Mouse (Mus musculus) 3T3-L1 (cell line): Measurements from ENCODE around the gene Slc17a1.
A peak's percentile ranks its signal among the peaks of the same experiment; 100 is the strongest.

Experiments
- DNase-seq: peaks from one replicate; pipeline ENCODE4 v3.0.0-alpha.2; 2015; ENCODE audit warnings: low read depth, low spot score

The Slc17a1 gene

GRCm38 (mm10) chr13:23889011-23889605, 21.6 kb downstream of the Slc17a1 start:
- no peak for DNase-seq

DNA sequence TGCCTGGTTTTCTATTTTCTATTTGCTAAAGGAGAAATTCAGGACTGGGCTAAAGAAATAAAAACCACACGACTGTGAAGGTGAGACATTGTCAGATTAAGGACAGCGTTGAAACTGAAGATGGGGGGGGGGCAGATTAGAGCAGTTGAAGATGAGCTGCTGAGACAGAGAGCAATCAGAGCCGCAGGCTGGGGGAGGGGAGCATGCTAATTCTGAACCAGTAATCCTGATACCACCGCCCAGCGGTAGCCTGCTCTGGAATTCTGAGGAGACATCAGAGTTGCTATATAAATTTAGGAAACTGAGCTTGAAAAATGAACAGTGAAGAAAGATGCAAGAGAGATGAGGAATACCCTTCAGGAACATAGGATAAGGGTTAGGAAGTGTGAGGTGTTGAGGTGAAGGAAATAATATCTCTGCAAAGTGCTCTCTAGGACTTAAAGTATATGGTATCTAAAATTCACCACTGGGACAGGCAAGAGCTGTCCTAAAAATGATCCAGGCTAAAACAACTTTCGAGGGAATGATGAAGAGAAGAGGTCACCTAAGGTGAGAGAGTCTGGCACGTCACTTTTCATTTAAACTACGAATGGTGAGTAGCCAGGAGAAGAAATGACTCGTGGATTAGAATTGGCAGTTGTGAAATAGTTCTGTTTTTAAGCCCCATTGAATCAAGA, 25.2 kb downstream of the Slc17a1 start:
- no peak for DNase-seq

GRCm38 (mm10) chr13:23893269-23893593, 25.7 kb downstream of the Slc17a1 start:
- DNase-seq, result no peak

- no peak for DNase-seq
These were observed 30.7 kb downstream of the Slc17a1 start for GRCm38 (mm10) chr13:23898242-23898641.

- DNase-seq, result no peak
These were observed 39.4 kb downstream of the Slc17a1 start for GRCm38 (mm10) chr13:23906906-23907305.

DNA sequence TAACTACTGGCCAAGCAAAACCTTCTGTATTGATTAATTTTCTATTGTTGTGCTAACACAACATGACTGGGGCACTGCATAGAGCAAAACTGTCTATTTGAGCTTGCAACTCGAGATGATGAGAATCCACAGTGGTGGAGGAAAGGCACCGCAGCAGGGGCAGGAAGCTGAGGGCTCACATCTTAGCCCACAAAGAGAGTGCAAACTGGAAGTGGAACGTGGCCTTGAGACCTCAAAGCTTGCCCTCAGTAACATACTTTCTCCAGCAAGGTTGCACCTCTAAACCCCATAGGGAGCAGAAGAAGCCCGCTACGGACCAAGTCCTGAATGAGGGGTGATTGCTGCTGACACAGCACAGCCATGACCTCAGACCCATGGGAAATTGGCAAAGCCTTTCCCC, 42.6 kb downstream of the Slc17a1 start:
- no peak for DNase-seq

DNA sequence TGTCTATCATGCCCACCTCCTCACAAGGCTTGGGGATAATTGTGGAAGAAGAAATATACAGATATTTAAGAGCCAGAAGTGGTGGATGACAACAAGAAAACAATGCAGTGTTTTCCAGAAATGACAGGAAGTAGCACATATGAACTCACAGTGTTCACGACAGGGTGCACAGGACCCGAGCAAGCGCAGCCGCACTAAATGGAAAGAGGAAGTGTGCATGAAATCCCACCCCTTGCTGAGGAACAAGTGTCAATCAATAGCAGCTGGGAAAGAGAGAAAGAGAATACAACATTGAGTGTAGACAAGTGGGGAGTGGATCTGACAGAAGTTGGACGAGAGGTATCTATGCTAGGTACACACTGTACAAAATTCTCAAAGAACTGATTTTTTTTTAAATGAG, 43.8 kb downstream of the Slc17a1 start:
- no peak for DNase-seq

DNA sequence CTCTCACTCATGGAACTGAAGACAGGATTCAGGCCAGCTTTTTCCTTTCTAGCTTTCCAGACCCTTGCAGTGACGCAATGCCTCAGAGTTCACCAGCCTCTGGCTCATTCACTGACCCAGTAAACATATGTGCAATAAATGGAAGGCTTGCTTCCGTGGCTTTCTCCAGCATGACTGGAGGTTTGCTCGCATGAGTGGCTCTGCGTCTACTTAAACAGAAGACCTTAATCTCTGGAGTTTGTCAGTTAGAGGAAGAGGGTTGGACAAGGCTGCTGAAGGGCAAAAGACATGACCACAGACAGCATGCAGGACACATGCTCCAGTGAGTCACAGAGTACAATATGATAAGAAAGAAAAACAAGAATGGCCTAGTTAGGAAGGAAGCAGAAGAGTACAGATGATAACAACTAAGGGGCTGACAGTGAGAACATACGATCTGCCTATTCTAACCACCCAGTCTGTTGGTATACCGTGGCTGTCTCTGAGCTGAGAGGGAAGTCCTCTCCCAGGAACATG, 46.3 kb downstream of the Slc17a1 start:
- DNase-seq, result no peak

DNA sequence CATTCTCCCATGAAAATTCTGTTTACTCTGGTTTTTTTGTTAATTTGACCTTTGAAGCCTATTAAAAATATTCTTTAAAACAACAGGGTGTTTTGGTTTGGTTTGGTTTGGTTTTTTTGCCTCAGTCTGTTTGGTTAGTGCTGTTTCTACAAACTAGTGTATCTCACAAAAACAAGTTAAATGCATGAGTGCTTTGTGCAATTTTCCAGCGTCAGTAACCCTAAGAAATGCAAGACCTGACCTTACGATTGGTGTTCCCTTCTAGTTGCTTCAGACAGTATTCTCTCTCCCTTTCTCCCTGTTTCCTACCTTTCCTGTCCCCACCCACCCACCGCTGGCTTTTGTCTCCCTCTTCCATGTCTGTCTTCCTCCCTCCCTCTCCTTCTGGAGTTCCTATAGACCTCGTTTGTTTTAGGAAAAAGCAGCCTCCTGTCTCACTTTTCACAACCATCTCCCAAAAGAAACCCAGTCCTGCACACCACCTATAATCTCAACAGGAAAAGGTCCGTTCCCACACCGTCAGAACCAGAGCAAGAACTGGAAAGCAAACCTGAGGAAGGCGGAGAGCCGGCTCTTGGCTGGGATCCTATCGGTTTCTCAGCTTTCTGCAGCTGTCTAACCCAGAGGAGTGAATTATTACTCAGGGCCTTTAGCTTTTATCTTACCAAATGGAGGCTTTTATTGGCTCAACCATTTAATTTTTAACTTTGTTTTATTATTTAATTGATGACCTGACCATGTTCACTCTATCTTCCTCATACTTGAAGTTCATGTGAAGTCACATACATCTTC, 47.0 kb downstream of the Slc17a1 start, which contains the start of gene Slc17a4:
TSS of gene Slc17a4 (minus strand) at position 634 of the 792 bp plus-strand sequence.
- DNase-seq, result no peak

DNA sequence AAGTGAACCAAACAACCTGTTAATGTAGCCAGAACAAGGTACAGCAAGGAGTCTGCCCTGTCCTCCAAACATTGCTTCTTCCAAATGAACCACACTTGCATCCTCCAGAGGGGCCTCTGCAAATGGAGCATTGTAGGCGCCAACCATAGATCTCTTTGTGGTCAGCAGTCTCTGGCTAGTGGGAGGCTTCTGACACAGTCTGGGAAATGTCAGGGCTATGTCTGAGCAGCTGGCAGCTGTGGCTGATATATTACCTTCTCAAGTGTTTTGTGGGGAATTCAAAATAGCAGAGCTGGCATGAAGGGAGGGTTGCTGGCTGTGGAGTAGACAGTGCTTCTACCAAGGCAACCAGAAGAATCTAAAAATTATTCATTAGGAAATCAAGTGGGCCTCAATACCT, 48.6 kb downstream of the Slc17a1 start:
- DNase-seq, result no peak

DNA sequence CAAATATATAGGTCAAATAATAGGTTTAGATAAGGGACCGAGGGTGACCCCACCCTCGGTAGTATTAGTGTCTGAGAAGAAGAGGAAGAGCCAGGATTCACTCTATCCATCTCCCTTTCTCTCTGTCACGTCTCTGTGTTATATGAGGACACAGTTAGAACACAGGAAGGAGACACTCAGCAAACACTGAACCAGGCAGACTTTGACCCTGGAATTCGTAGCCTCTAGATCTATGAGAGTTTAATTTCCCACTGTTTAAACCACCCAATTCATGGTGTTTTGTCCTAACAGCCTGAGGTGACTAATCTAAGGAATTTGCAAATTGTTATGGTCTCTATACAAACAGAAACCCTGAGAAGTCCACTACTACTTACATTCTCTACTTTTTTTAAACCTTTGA, 50.1 kb downstream of the Slc17a1 start:
- DNase-seq, result no peak

DNA sequence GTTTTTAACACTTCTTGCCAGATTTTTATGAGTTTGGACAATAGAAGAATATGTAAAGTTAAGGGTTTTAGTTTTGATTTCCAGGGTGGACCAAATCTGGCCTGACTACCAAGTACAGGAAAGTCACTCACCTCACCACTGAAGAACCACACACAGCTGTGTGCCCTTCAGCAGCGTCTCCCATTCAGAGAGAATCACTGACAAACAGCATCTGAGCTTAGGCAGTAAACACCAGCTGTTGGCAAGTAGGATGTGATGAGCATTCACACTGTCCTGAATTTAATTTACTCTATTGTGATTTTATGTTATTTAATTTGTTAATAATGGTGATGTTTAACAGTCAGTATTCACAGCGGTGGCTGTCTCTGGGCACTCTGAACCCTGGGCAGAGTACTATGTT, 58.2 kb downstream of the Slc17a1 start:
- no peak for DNase-seq

DNA sequence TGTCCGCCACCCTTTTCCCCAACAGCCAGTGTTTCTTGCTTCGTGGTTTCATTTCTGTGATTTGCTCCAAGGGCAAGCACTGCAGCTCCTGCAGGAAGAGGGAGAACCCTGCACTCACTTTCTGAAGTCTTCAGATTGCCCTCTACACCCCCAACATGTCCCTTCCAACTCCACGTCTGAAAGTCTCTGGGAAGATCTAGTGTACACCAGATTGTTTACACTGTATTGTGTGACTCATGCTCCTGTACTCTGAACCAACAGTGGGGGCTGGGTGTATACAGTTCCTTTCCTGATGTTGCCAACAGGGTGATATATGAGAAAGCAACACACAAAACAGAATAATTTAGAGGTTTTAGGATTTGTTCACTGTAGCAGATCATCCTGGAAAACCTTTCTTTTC, 61.1 kb downstream of the Slc17a1 start:
- peak; percentile 75 for DNase-seq

- DNase-seq, result no peak
These were observed 62.9 kb downstream of the Slc17a1 start for GRCm38 (mm10) chr13:23930461-23930860.

- no peak for DNase-seq
These were observed 63.4 kb downstream of the Slc17a1 start for GRCm38 (mm10) chr13:23930904-23931303.

DNA sequence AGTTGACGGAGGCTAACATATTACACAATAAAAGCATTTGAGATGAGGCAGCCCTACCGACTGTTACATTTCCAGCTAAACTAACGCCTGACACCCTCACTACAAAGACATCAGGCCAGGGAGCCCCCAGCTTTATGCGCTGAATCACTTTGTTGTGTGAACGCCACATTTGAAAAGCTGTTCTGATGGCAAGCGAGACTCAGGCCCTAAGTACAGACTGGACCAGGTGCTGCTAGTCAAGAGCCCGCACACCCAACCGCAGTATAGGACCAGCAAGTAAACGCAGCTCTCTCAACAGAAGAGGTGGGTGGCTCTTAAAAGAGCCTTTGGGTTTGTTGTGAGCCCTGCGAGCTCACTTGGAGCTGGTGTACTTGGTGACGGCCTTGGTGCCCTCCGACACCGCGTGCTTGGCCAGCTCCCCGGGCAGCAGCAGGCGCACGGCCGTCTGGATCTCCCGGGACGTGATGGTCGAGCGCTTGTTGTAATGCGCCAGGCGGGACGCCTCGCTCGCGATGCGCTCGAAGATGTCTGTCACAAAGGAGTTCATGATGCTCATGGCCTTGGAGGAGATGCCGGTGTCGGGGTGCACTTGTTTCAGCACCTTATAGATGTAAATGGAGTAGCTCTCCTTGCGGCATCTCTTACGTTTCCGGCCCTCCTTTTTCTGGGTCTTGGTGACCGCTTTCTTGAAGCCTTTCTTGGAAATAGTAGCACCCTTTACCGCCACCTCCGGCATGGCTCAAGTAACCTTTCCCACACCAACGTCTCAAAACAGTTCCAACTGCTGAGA, 66.1 kb downstream of the Slc17a1 start, which contains the start of gene Hist1h2ba:
TSS of gene Hist1h2ba (minus strand) at position 736 of the 790 bp plus-strand sequence.
- DNase-seq, result no peak

DNA sequence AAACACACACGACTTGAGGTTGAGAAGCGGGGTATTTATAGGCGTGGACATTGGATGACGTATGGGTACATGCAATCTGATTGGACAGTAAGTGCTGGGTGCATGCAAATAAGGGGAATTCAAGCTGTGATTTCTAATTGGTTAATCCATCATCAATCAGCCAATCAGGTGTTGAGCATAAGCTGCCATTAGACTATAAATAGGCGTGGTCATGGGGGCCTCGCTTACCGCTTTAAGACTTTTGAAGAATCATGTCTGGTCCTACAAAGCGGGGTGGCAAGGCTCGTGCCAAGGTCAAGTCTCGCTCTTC, 66.6 kb downstream of the Slc17a1 start, which contains the start of gene Hist1h2aa:
TSS of gene Hist1h2aa (plus strand) at position 252 of the 310 bp plus-strand sequence.
- no peak for DNase-seq

DNA sequence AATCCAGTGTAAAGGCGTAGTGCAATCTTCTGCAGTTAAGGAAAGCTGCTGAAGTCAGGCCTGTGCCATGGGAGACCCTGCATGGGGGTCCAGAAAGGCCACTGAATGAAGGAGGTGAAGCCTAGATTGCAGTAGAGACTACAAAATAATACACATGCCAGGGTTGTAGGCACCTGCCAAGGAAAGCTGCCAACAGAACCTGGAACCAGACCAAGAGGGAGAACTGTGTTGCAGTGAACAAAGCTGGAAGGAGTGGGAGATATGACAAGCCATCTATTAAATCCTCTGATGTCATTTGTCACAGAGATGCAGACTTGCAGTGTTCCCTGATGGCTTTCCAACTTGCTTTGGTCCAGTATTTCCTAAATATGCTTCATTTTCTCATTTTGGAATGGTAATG, 71.1 kb downstream of the Slc17a1 start:
- DNase-seq, result no peak

GRCm38 (mm10) chr13:23940291-23940690, 72.7 kb downstream of the Slc17a1 start:
- no peak for DNase-seq

DNA sequence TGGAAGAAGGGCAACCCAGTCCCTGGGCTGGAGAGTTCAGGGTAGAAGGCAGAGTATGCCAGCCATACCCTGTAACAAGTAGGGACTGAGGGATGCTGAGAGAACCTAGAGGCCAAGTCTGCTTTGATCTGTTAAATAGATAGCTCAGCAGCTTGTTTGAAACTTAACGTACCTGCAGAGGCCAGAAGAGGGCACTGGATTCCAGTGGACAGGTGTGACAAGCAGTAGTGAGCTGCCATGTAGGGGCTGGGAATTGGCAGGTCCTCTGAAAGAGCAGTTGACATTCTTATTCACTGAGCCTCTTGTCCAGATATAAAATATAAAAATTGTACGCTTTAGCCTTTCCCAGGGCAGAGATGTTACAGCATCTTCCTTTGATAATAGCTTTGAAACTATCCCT, 75.3 kb downstream of the Slc17a1 start:
- DNase-seq, result no peak
